Mouse (Mus musculus) hindbrain, embryonic 14.5 days (tissue): ENCODE results near the gene Zc3h6. TPM values are rescaled to one million over a fixed set of nuclear protein-coding genes. Genes with fewer than 3 reads are reported as not detected.

ENCODE experiments used
- ATAC-seq: fragments of 200-750 bp; cut with Nextera tagmentation; 2 replicates; pipeline ENCODE4 v1.8.0; 2017; ENCODE audit warnings: moderate number of reproducible peaks, mild to moderate bottlenecking, moderate TSS enrichment, moderate library complexity; ENCODE audit not compliant: low FRiP score
- DNase-seq: peaks from one replicate; pipeline ENCODE4 v3.0.0-alpha.2; 2015; ENCODE audit warnings: low spot score
- H3K27ac ChIP-seq: fragments of 300-500 bp; sonication (generic); 2 replicates; pipeline ENCODE4 v1.5.1; 2014; ENCODE audit warnings: mild to moderate bottlenecking, moderate library complexity
- H3K27me3 ChIP-seq: fragments of 300-500 bp; sonication (generic); 2 replicates; pipeline ENCODE4 v1.6.1; 2014; ENCODE audit warnings: mild to moderate bottlenecking, low read length, mixed read lengths; ENCODE audit not compliant: control insufficient read depth, insufficient read depth
- H3K36me3 ChIP-seq: fragments of 300-500 bp; sonication (generic); replicated peaks from 2 replicates; pipeline ENCODE4 v1.6.1; 2014; ENCODE audit not compliant: control insufficient read depth, insufficient read depth
- H3K4me1 ChIP-seq: fragments of 300-500 bp; sonication (generic); replicated peaks from 2 replicates; pipeline ENCODE4 v1.6.1; 2014; ENCODE audit warnings: antibody characterized with exemption, low read length, mixed read lengths; ENCODE audit not compliant: control insufficient read depth, insufficient read depth
- H3K4me2 ChIP-seq: fragments of 300-500 bp; sonication (generic); replicated peaks from 2 replicates; pipeline ENCODE4 v1.6.1; 2014; ENCODE audit warnings: mild to moderate bottlenecking, moderate library complexity
- H3K4me3 ChIP-seq: fragments of 300-500 bp; sonication (generic); replicated peaks from 2 replicates; pipeline ENCODE4 v1.5.1; 2014; ENCODE audit warnings: mild to moderate bottlenecking, low read length
- H3K9ac ChIP-seq: fragments of 300-500 bp; sonication (generic); 2 replicates; pipeline ENCODE4 v1.6.1; 2014
- H3K9me3 ChIP-seq: fragments of 300-500 bp; sonication (generic); 2 replicates; pipeline ENCODE4 v1.6.1; 2016; ENCODE audit warnings: low read length; ENCODE audit not compliant: control insufficient read depth
- WGBS: fragments of 180-500 bp; shearing (Covaris S2); extraction: QIAGEN DNeasy Blood & Tissue Kit; methylation state at CpG from one replicate; pipeline ENCODE4 v1.1.7; 2014; 5-methylcytosine and 5-hydroxymethylcytosine counted together
- polyA plus RNA-seq: library from polyadenylated mRNA; unstranded; fragments of >200 nt; fragmentation: Nextera tagmentation; extraction: Ambion mirVana; gene quantifications from 2 replicates; pipeline ENCODE4 v1.2.1, GENCODE M21; 2014

Zc3h6 gene
- polyA plus RNA-seq, 1 experiment from 2014 or later = 4.8 TPM

DNA sequence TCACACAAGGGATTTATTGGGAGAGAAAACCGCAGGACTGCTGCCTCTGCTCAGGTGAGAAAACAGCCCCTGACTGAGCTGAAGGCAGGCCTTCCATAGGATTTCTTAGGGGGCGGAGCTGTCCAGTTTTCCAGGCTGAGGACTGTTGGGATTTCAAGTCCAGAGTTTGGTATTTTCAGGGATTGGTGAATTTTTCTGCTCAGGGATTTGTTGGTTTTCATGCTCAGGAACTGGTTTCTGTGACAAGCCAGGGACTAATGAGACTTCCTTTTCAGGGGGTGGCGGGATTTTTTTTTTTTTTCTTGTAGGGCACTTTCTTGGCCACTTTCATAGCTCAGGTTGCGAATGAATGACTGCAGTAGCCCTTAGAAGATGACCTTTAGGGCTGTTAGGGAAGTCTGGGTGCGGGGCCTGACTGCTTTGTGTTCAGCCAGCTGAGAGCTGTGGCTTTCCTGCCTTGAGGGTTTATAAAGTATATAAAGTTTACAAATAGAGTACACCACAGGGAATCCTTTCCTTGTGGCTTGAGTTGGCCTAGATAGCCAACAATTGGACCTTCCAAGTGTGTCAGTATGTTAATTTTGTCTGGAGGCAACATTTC is 1.6 kb upstream of the Zc3h6 start:
- DNase-seq = no peak
- peak overlapping the region; percentile 100 for H3K9ac ChIP-seq

DNA sequence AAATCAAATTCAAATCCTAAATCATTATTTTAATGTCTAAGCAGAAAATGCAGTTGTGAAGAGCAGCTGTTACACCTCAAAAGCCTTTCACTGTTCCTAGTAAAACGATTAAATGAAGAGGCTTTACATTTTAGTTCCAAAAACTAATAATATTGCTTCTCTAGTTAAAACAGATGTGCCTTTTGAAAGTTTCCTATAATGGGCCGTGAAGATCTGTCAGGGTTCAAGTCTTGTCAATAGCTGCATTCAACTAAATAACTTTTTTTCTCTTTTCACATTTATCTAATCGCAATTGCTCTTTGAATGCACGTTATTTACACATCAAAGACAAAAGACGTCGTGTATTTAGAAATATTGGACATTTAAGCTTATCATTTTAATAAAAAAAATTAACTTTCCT is 966 bp upstream of the Zc3h6 start:
- H3K4me3 ChIP-seq = peak overlapping the region; percentile 94
- peaks cover 15% of the 10 kb centered on the region for H3K4me1 ChIP-seq
- H3K27ac ChIP-seq = peak overlapping the region; percentile 100
- 7% methylated on average over 6 of the region's 6 CpGs for WGBS
- no peaks in the 10 kb centered on the region for H3K27me3 ChIP-seq
- DNase-seq (peak; percentile 45), ATAC-seq (no peak)
- peak overlapping the region; percentile 100 for H3K9ac ChIP-seq
- no peaks in the 10 kb centered on the region for H3K36me3 ChIP-seq
- H3K4me2 ChIP-seq = peak overlapping the region; percentile 75
- H3K9me3 ChIP-seq = no peaks in the 10 kb centered on the region

More for the DNA sequence above, 1.6 kb upstream of the Zc3h6 start:
- Histone ChIP-seq H3K4me3 (peak overlapping the region; percentile 94), H3K36me3 (no peaks in the 10 kb centered on the region), H3K9me3 (no peaks in the 10 kb centered on the region), H3K4me2 (peak overlapping the region; percentile 75), H3K4me1 (peaks cover 15% of the 10 kb centered on the region), H3K27me3 (no peaks in the 10 kb centered on the region), H3K27ac (peak overlapping the region; percentile 100)
- 38% methylated on average over 5 of the region's 5 CpGs for WGBS
- ATAC-seq = no peak

DNA sequence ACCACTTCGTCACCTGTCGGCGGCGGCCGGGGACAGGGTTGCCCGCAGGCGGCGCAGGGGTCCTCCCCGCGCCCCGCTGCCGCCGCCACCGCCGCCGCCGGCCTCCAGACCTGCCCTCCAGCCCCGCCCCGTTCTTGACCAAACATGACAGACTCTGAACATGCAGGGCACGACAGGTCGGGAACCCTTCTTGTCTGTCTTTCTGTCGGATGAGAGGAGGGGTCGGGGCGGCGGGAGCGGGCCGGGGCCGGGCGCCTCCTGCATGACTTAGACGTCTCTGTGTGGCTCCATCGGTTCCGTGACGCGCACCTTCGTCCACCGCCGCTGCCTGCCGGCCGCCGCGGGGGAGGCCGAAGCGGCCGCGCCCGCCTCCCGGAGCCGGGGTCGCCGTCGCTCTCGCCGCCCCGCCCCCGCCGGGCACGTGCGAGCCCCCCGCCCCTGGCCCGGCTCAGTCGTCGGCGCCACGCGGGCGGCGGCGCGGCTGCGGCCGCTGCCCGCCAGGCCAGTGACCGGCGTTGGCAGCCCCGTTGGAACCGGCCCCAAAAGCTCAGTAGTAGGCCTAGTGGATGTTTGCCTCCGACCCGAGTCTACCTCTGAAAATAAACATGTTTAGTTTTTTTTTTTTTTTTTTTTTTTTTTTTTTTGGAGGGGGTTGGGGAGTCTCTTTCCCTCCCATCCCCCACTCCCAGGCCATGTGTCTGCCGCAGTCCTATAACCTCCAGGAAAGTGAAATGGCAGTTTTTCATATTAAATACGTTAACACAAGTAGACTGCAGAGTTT is 649 bp downstream of the Zc3h6 start, which contains the start of gene Gm10762:
Gm10762 (minus strand) TSS at position 65 of the 781 bp plus-strand sequence.
- Histone ChIP-seq H3K27me3 (no peaks in the 10 kb centered on the region), H3K4me1 (peaks cover 15% of the 10 kb centered on the region), H3K4me3 (peak within 1 kb of the TSS; percentile 94), H3K4me2 (peak within 1 kb of the TSS; percentile 75), H3K9ac (peak within 1 kb of the TSS; percentile 100), H3K27ac (peak within 1 kb of the TSS; percentile 100), H3K9me3 (no peaks in the 10 kb centered on the region), H3K36me3 (no peaks in the 10 kb centered on the region)
- peak; percentile 72 for ATAC-seq
- DNase-seq = peak; percentile 72
- 0% methylated on average over 70 of the region's 80 CpGs for WGBS

DNA sequence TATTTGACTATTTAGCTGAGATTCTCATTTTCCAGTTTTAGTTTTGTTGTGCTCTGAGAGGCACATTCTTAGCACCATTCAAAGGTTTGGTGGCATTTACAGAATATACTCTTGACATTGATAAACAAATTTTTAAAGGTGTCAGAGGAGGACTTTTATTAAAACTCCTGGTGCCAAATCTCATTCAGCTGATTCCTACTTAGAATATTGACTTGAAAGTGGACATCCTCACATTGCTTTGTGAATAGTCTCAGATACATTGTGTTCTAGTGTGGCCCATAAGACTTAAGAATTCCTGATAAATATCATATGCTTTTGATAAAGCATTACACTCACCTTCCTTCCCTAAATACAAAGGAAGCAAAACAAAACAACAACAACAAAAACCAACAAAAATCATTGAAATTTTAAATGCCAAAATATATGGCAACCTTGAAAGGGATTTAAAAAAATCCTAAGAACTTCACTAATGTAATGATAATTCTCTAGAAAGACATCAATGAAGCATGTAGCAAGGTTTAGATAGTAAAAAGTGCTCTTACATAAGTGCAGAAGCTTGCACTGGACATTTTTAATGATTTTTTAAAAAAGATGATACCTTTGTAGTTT is 1.4 kb downstream of the Zc3h6 start:
- peak overlapping the region; percentile 100 for H3K27ac ChIP-seq
- peak overlapping the region; percentile 100 for H3K9ac ChIP-seq
- peaks cover 15% of the 10 kb centered on the region for H3K4me1 ChIP-seq
- no peaks in the 10 kb centered on the region for H3K27me3 ChIP-seq
- H3K9me3 ChIP-seq = no peaks in the 10 kb centered on the region
- peak overlapping the region; percentile 75 for H3K4me2 ChIP-seq
- no peaks in the 10 kb centered on the region for H3K36me3 ChIP-seq
- H3K4me3 ChIP-seq = peak overlapping the region; percentile 94
- DNase-seq = no peak
- ATAC-seq = no peak

DNA sequence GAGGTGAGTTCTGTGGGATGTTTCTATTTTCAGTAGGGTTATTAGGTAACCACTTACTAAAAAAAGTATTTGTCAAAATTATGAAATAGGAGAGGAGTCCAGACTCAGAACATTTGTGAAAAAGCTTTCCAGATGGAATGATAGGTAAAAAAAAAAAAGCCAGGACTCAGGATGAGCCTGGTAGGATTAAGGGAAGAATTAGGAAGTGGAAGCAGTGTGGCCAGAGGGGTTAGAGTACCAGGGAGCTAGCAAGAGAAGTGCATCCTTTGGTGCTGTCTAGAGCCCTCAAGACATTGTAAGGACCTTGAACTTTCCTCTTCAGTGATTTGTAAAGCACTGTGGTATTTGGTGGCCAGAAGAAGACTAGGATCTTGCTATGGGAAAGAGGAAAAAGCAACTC is 5.1 kb downstream of the Zc3h6 start:
- Histone ChIP-seq H3K27ac (no peak overlapping the region), H3K9me3 (no peaks in the 10 kb centered on the region), H3K36me3 (no peaks in the 10 kb centered on the region), H3K4me2 (no peak overlapping the region), H3K4me1 (peaks cover 6% of the 10 kb centered on the region; the same call in 1 of the 2 replicates), H3K4me3 (no peak overlapping the region), H3K27me3 (no peaks in the 10 kb centered on the region), H3K9ac (no peak overlapping the region)
- ATAC-seq (no peak), DNase-seq (no peak)

DNA sequence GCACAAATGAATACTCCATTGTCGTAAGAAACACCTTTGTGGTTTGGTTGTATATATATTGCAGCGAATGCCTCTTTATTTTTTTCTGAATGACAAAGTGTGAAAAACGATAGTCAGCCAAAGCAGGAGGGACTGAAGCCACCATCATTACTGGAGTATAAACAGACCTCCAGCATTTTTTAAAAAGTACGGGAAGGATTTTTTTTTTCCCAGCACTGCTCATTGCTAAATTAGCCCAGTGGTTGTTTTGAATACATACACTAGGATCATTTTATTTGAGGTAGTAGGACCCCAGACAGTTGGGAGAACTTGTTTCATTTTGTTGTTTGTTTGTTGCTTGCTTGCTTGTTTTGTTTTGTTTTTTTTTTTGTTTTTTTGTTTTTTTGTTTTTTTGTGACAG is 8.4 kb downstream of the Zc3h6 start:
- no peaks in the 10 kb centered on the region for H3K36me3 ChIP-seq

DNA sequence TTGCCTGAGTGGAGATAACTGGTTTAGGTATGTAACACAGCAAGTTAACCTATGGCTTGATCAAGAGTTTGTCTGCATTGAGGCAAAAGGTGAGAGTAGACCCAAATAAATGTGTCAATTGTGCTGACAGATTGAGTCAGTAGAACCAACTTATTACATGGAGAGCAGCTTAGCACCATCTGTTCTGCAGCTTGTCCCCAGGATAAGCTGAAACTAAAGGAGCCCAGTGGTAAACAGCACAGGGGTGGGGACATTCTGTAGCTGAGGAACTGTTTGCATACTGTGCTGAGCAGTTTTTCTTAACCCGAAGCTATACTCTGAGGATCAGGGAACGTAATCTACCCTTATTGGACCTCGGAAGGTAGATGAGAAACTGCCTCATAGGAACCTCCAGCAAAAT is 17.5 kb downstream of the Zc3h6 start:
- no peak overlapping the region for H3K27ac ChIP-seq
- H3K4me2 ChIP-seq = no peak overlapping the region
- no peaks in the 10 kb centered on the region for H3K27me3 ChIP-seq
- 91% methylated on average over 3 of the region's 3 CpGs for WGBS
- no peaks in the 10 kb centered on the region for H3K4me1 ChIP-seq
- H3K4me3 ChIP-seq = no peak overlapping the region
- H3K9me3 ChIP-seq = no peaks in the 10 kb centered on the region
- ATAC-seq (no peak), DNase-seq (no peak)
- H3K9ac ChIP-seq = no peak overlapping the region
- no peaks in the 10 kb centered on the region for H3K36me3 ChIP-seq

More for the DNA sequence above, 8.4 kb downstream of the Zc3h6 start:
- H3K9ac ChIP-seq = no peak overlapping the region
- H3K27me3 ChIP-seq = no peaks in the 10 kb centered on the region
- H3K27ac ChIP-seq = no peak overlapping the region
- ATAC-seq (no peak), DNase-seq (no peak)
- WGBS = 83% methylated on average over 4 of the region's 4 CpGs
- no peaks in the 10 kb centered on the region for H3K9me3 ChIP-seq
- H3K4me1 ChIP-seq = no peaks in the 10 kb centered on the region
- H3K4me3 ChIP-seq = no peak overlapping the region
- no peak overlapping the region for H3K4me2 ChIP-seq

DNA sequence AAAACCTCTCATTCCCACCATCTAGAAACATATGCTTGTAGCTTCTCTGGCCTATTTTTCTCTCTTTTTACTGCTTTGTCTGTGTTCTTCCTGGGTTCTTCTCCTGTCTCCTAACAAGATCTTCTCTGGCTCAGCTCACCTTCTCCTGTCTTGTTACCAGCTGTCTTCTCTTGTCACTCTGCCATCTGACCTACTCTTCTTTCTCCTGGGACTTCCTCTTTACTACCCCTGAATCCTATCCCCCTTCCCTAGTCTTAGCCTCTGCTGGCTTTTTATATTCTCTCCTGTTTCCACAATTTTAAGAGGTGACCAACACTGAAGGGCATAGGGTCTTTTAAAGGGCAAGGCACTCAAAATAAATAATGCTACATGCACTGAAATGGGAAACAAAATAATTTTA is 37.7 kb downstream of the Zc3h6 start:
- H3K4me2 ChIP-seq = no peak overlapping the region
- no peak overlapping the region for H3K9ac ChIP-seq
- ATAC-seq (no peak), DNase-seq (no peak)
- H3K27ac ChIP-seq = no peak overlapping the region
- H3K4me1 ChIP-seq = no peaks in the 10 kb centered on the region
- no peaks in the 10 kb centered on the region for H3K36me3 ChIP-seq
- H3K4me3 ChIP-seq = no peak overlapping the region
- no peaks in the 10 kb centered on the region for H3K27me3 ChIP-seq
- no peaks in the 10 kb centered on the region for H3K9me3 ChIP-seq

DNA sequence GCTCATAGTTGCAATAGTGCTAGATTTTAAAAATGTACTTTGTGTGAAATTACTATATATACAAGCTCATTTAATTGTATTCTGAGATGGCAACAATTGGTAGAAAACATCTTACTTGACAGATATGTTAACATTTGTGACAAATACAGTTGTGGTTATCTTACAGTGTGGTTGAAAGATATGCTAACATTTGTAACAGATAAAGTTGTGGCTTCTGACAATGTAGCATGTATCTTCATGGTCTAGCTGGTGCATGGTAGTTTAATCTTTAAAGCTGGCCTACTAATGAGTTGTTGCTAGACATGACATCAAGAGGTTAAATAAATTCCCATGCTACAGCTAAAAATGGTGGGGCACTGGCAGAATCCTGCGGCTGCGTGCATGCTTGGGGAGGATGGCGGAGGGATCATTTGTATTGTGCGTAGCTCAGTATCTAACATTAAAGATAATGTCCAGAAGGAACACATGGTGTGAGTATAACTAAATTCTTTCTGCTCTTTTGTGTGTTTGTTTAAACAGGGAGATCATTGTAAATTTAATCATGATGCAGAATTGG is 39.1 kb downstream of the Zc3h6 start:
- ATAC-seq = no peak
- H3K9ac ChIP-seq = no peak overlapping the region
- no peak for DNase-seq
- H3K36me3 ChIP-seq = no peaks in the 10 kb centered on the region
- no peak overlapping the region for H3K4me2 ChIP-seq
- H3K27ac ChIP-seq = no peak overlapping the region
- no peaks in the 10 kb centered on the region for H3K4me1 ChIP-seq
- no peak overlapping the region for H3K4me3 ChIP-seq
- no peaks in the 10 kb centered on the region for H3K27me3 ChIP-seq
- WGBS = 66% methylated on average over 4 of the region's 4 CpGs
- H3K9me3 ChIP-seq = no peaks in the 10 kb centered on the region
